Mouse (Mus musculus): ENCODE results near the gene Casp2. TPM values are rescaled to one million over a fixed set of nuclear protein-coding genes. Genes with fewer than 3 reads are reported as not detected.

Casp2 gene
- polyA plus RNA-seq, 1 experiment from 2014 or later: 30.8 TPM

GRCm38 (mm10) chr6:42237276-42237805 lies 27.4 kb upstream of the Casp2 start:
- no peaks in the 10 kb centered on the region for H3K36me3 ChIP-seq (ENCODE audit: control insufficient read depth, insufficient read depth, low read length)
- no peak overlapping the region for H3K27ac ChIP-seq (replicated peaks in 1 of 2; ENCODE audit: control insufficient read depth in 1 of 2, insufficient read depth in 1 of 2, low read depth in 2 of 2, low read length in 2 of 2)
- H3K4me3 ChIP-seq (ENCODE audit: control insufficient read depth in 1 of 2, insufficient read depth in 1 of 2, low read depth in 1 of 2, low read length in 2 of 2): no peak overlapping the region
- 63% methylated on average over 6 of the region's 6 CpGs for WGBS
- ATAC-seq (ENCODE audit: insufficient number of reproducible peaks, insufficient read depth, low FRiP score, low read depth): no peak
- no peaks in the 10 kb centered on the region for H3K9me3 ChIP-seq (ENCODE audit: control insufficient read depth, low read length)
- H3K4me1 ChIP-seq (ENCODE audit: control insufficient read depth in 2 of 2, insufficient read depth in 2 of 2, low read length in 2 of 2): no peaks in the 10 kb centered on the region
- H3K9ac ChIP-seq (ENCODE audit: low read length): no peak overlapping the region
- H3K4me2 ChIP-seq (ENCODE audit: low read length): no peak overlapping the region
- H3K27me3 ChIP-seq (ENCODE audit: control insufficient read depth, insufficient read depth, low read length): no peaks in the 10 kb centered on the region

DNA sequence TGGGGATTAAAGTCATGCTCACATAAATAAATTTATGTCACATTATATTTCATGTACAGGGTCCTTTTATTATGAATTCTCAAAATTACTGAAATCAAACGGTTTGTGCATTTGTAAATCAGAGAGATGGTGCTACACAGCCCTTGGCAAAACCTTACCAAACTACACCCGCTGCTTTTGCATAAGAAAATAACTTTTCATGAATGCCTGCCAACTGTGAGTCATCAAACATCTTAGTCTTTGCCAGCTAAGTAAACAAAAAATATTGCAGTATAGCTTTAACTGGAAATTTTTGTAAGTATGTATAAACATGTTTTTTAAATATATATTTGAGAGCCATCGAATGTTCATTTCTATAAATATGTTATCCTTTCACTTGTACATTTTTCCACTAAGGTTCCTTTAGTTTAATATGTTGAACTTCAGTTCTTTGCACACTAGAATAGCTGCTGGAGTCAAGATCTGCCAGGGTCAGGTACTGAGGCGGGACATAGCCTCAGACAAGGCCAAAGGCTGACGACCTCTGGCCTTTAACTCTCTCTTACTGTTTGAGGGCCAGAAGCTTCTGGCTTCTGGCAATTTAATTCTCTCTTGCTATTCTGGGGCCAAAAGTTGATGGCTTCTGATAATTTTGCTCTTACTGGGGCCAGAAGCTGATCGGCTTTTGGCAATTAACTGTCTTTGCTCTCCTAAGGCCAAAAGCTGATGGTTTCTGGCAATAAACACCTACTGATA lies 23.3 kb upstream of the Casp2 start:
- no peak for ATAC-seq (ENCODE audit: insufficient number of reproducible peaks, insufficient read depth, low FRiP score, low read depth)
- Histone ChIP-seq H3K4me3 (ENCODE audit: control insufficient read depth in 1 of 2, insufficient read depth in 1 of 2, low read depth in 1 of 2, low read length in 2 of 2) (no peak overlapping the region), H3K4me2 (ENCODE audit: low read length) (no peak overlapping the region), H3K9me3 (ENCODE audit: control insufficient read depth, low read length) (no peaks in the 10 kb centered on the region), H3K27ac (replicated peaks in 1 of 2; ENCODE audit: control insufficient read depth in 1 of 2, insufficient read depth in 1 of 2, low read depth in 2 of 2, low read length in 2 of 2) (no peak overlapping the region), H3K4me1 (ENCODE audit: control insufficient read depth in 2 of 2, insufficient read depth in 2 of 2, low read length in 2 of 2) (peaks cover 5 to 6% of the 10 kb centered on the region in 2 experiments; a peak in 3 of 4 replicates), H3K9ac (ENCODE audit: low read length) (no peak overlapping the region), H3K27me3 (ENCODE audit: control insufficient read depth, insufficient read depth, low read length) (no peaks in the 10 kb centered on the region), H3K36me3 (ENCODE audit: control insufficient read depth, insufficient read depth, low read length) (no peaks in the 10 kb centered on the region)
- WGBS: 74% methylated on average over 6 of the region's 6 CpGs

GRCm38 (mm10) chr6:42245711-42246353 lies 19.0 kb upstream of the Casp2 start, which contains the start of gene Gstk1:
Gene Gstk1 (plus strand): TSS chr6:42245935.
- Histone ChIP-seq H3K36me3 (ENCODE audit: control insufficient read depth, insufficient read depth, low read length) (no peaks in the 10 kb centered on the region), H3K9ac (ENCODE audit: low read length) (peak within 1 kb of the TSS; percentile 60; the same call in 1 of the 2 replicates), H3K9me3 (ENCODE audit: control insufficient read depth, low read length) (no peaks in the 10 kb centered on the region), H3K4me1 (ENCODE audit: control insufficient read depth in 2 of 2, insufficient read depth in 2 of 2, low read length in 2 of 2) (peaks cover 6 to 9% of the 10 kb centered on the region in 2 experiments; a peak in 3 of 4 replicates), H3K4me3 (ENCODE audit: control insufficient read depth in 1 of 2, insufficient read depth in 1 of 2, low read depth in 1 of 2, low read length in 2 of 2) (peak within 1 kb of the TSS; percentile 40 to 51), H3K27me3 (ENCODE audit: control insufficient read depth, insufficient read depth, low read length) (0 out of 2 replicates have a peak, but pooled peaks cover 2% of the 10 kb centered on the region), H3K4me2 (ENCODE audit: low read length) (peak within 1 kb of the TSS; percentile 87), H3K27ac (replicated peaks in 1 of 2; ENCODE audit: control insufficient read depth in 1 of 2, insufficient read depth in 1 of 2, low read depth in 2 of 2, low read length in 2 of 2) (no peak within 1 kb of the TSS)
- WGBS: 2% methylated on average over 28 of the region's 28 CpGs
- peak; percentile 95 for ATAC-seq (ENCODE audit: insufficient number of reproducible peaks, insufficient read depth, low FRiP score, low read depth)

GRCm38 (mm10) chr6:42247173-42247572 lies 17.6 kb upstream of the Casp2 start:
- no peak for ATAC-seq (ENCODE audit: insufficient number of reproducible peaks, insufficient read depth, low FRiP score, low read depth)
- WGBS: 12% methylated on average over 8 of the region's 8 CpGs
- Histone ChIP-seq H3K27ac (replicated peaks in 1 of 2; ENCODE audit: control insufficient read depth in 1 of 2, insufficient read depth in 1 of 2, low read depth in 2 of 2, low read length in 2 of 2) (no peak overlapping the region), H3K4me3 (ENCODE audit: control insufficient read depth in 1 of 2, insufficient read depth in 1 of 2, low read depth in 1 of 2, low read length in 2 of 2) (no peak overlapping the region), H3K4me1 (ENCODE audit: control insufficient read depth in 2 of 2, insufficient read depth in 2 of 2, low read length in 2 of 2) (peaks cover 6 to 9% of the 10 kb centered on the region in 2 experiments; a peak in 3 of 4 replicates), H3K9me3 (ENCODE audit: control insufficient read depth, low read length) (no peaks in the 10 kb centered on the region), H3K4me2 (ENCODE audit: low read length) (no peak overlapping the region), H3K36me3 (ENCODE audit: control insufficient read depth, insufficient read depth, low read length) (no peaks in the 10 kb centered on the region), H3K9ac (ENCODE audit: low read length) (no peak overlapping the region), H3K27me3 (ENCODE audit: control insufficient read depth, insufficient read depth, low read length) (0 out of 2 replicates have a peak, but pooled peaks cover 2% of the 10 kb centered on the region)

- H3K4me3 ChIP-seq (ENCODE audit: control insufficient read depth in 1 of 2, insufficient read depth in 1 of 2, low read depth in 1 of 2, low read length in 2 of 2): no peak overlapping the region
Observed at GRCm38 (mm10) chr6:42247981-42248380, 16.8 kb upstream of the Casp2 start.

GRCm38 (mm10) chr6:42251791-42252190 lies 13.0 kb upstream of the Casp2 start:
- H3K27ac ChIP-seq (replicated peaks in 1 of 2; ENCODE audit: control insufficient read depth in 1 of 2, insufficient read depth in 1 of 2, low read depth in 2 of 2, low read length in 2 of 2): no peak overlapping the region
- peaks cover 0 to 2% of the 10 kb centered on the region in 2 experiments; a peak in 1 of 4 replicates for H3K4me1 ChIP-seq (ENCODE audit: control insufficient read depth in 2 of 2, insufficient read depth in 2 of 2, low read length in 2 of 2)
- no peak overlapping the region for H3K4me3 ChIP-seq (ENCODE audit: control insufficient read depth in 1 of 2, insufficient read depth in 1 of 2, low read depth in 1 of 2, low read length in 2 of 2)
- H3K36me3 ChIP-seq (ENCODE audit: control insufficient read depth, insufficient read depth, low read length): no peaks in the 10 kb centered on the region
- 72% methylated on average over 4 of the region's 4 CpGs for WGBS
- H3K9ac ChIP-seq (ENCODE audit: low read length): no peak overlapping the region
- H3K27me3 ChIP-seq (ENCODE audit: control insufficient read depth, insufficient read depth, low read length): 0 out of 2 replicates have a peak, but pooled peaks cover 2% of the 10 kb centered on the region
- no peak overlapping the region for H3K4me2 ChIP-seq (ENCODE audit: low read length)
- H3K9me3 ChIP-seq (ENCODE audit: control insufficient read depth, low read length): no peaks in the 10 kb centered on the region
- ATAC-seq (ENCODE audit: insufficient number of reproducible peaks, insufficient read depth, low FRiP score, low read depth): no peak

More at GRCm38 (mm10) chr6:42247981-42248380, 16.8 kb upstream of the Casp2 start:
- Histone ChIP-seq H3K4me1 (ENCODE audit: control insufficient read depth in 2 of 2, insufficient read depth in 2 of 2, low read length in 2 of 2) (peaks cover 6 to 9% of the 10 kb centered on the region in 2 experiments; a peak in 3 of 4 replicates), H3K27me3 (ENCODE audit: control insufficient read depth, insufficient read depth, low read length) (0 out of 2 replicates have a peak, but pooled peaks cover 2% of the 10 kb centered on the region), H3K9me3 (ENCODE audit: control insufficient read depth, low read length) (no peaks in the 10 kb centered on the region), H3K27ac (replicated peaks in 1 of 2; ENCODE audit: control insufficient read depth in 1 of 2, insufficient read depth in 1 of 2, low read depth in 2 of 2, low read length in 2 of 2) (no peak overlapping the region), H3K9ac (ENCODE audit: low read length) (no peak overlapping the region), H3K4me2 (ENCODE audit: low read length) (no peak overlapping the region), H3K36me3 (ENCODE audit: control insufficient read depth, insufficient read depth, low read length) (no peaks in the 10 kb centered on the region)
- no peak for ATAC-seq (ENCODE audit: insufficient number of reproducible peaks, insufficient read depth, low FRiP score, low read depth)
- 73% methylated on average over 1 of the region's 1 CpGs for WGBS

DNA sequence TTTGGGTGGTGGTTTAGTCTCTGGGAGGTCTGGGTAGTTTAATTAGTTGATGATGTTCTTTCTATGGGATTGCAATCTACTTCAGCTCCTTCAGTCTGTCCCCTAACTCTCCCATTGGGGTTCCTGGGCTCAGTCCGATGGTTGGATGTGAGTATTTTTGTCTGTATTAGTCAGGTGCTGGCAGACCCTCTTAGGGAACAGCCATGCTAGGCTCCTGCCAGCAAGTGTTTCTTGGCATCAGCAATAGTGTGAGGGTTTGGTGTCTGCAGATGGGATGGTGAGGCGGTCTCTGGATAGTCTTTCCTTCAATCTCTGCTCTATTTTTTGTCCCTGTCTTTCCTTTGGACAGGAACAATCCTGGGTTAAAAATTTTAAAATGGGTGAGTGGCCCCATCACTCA lies 11.7 kb upstream of the Casp2 start:
- ATAC-seq (ENCODE audit: insufficient number of reproducible peaks, insufficient read depth, low FRiP score, low read depth): no peak

More for the DNA sequence above, 11.7 kb upstream of the Casp2 start:
- no peaks in the 10 kb centered on the region for H3K9me3 ChIP-seq (ENCODE audit: control insufficient read depth, low read length)
- H3K4me1 ChIP-seq (ENCODE audit: control insufficient read depth in 2 of 2, insufficient read depth in 2 of 2, low read length in 2 of 2): peaks cover 2 to 3% of the 10 kb centered on the region in 2 experiments; a peak in 2 of 4 replicates
- no peaks in the 10 kb centered on the region for H3K36me3 ChIP-seq (ENCODE audit: control insufficient read depth, insufficient read depth, low read length)
- H3K4me2 ChIP-seq (ENCODE audit: low read length): no peak overlapping the region
- WGBS: 82% methylated on average over 2 of the region's 2 CpGs
- H3K9ac ChIP-seq (ENCODE audit: low read length): no peak overlapping the region
- H3K4me3 ChIP-seq (ENCODE audit: control insufficient read depth in 1 of 2, insufficient read depth in 1 of 2, low read depth in 1 of 2, low read length in 2 of 2): no peak overlapping the region
- H3K27ac ChIP-seq (replicated peaks in 1 of 2; ENCODE audit: control insufficient read depth in 1 of 2, insufficient read depth in 1 of 2, low read depth in 2 of 2, low read length in 2 of 2): no peak overlapping the region
- 0 out of 2 replicates have a peak, but pooled peaks cover 2% of the 10 kb centered on the region for H3K27me3 ChIP-seq (ENCODE audit: control insufficient read depth, insufficient read depth, low read length)

Data from heart, embryonic 14.5 days (tissue).